Mouse (Mus musculus) layer of hippocampus, adult 8-10 months (tissue): Measurements from ENCODE around the gene Olfr1301. TPM values are rescaled to one million over a fixed set of nuclear protein-coding genes. Genes with fewer than 3 reads are reported as not detected.

ENCODE experiments used
- DNase-seq, 2 experiments: peaks; one replicate each; pipeline ENCODE4 v3.0.0; 2022; ENCODE audit warnings: low spot score in 2 of 2
- total RNA-seq, 4 experiments: library from RNA; stranded (reverse); gene quantifications; 2 replicates each; pipeline ENCODE4 v1.2.4; 2022

Gene Olfr1301
- not detected for total RNA-seq

GRCm38 (mm10) chr2:111750706-111751105 lies at the start of gene Olfr1301:
Gene Olfr1301, plus strand, starts transcription at chr2:111751006.
- DNase-seq: no peak

- DNase-seq: no peak
These were observed 24.1 kb upstream of the Olfr1301 start for GRCm38 (mm10) chr2:111726739-111727138.

- DNase-seq: no peak
These were observed 26.3 kb downstream of the Olfr1301 start, which contains the start of gene Olfr1302 for GRCm38 (mm10) chr2:111777129-111777528. Gene Olfr1302, plus strand, starts transcription at chr2:111777429.

Other genes starting within 250 kb of the Olfr1301 start
- not detected for gene Olfr1293-ps, start 225.8 kb upstream of the Olfr1301 start, total RNA-seq
- not detected for gene Olfr1294, start 210.7 kb upstream of the Olfr1301 start, total RNA-seq
- gene Olfr1295, start 181.3 kb upstream of the Olfr1301 start, total RNA-seq: not detected
- not detected for gene Olfr1297, start 124.5 kb upstream of the Olfr1301 start, total RNA-seq
- not detected for gene Olfr1298, start 101.8 kb upstream of the Olfr1301 start, total RNA-seq
- not detected for gene Olfr1299, start 89.6 kb upstream of the Olfr1301 start, total RNA-seq
- gene Olfr1302, start 26.4 kb downstream of the Olfr1301 start, total RNA-seq: not detected
- gene Olfr1303, start 69.3 kb downstream of the Olfr1301 start, total RNA-seq: not detected
- gene Olfr1305, start 126.1 kb downstream of the Olfr1301 start, total RNA-seq: not detected
- gene Olfr1306, start 165.3 kb downstream of the Olfr1301 start, total RNA-seq: not detected
- under 1 TPM; 0.02 to 0.05 (median 0.04) TPM for gene Olfr1307, start 198.4 kb downstream of the Olfr1301 start, total RNA-seq
- gene Olfr1308, start 213.9 kb downstream of the Olfr1301 start, total RNA-seq: not detected
- not detected for gene Olfr1309, start 239.3 kb downstream of the Olfr1301 start, total RNA-seq